Mouse (Mus musculus) ES-Bruce4 (cell line): ENCODE results near the gene Thoc7. TPM values are rescaled to one million over a fixed set of nuclear protein-coding genes. Genes with fewer than 3 reads are reported as not detected.

Source experiments
- H3K27ac ChIP-seq: 2 replicates; pipeline ENCODE4 v1.5.1; 2012; ENCODE audit warnings: low read length, inconsistent platforms; ENCODE audit not compliant: insufficient read depth
- H3K27me3 ChIP-seq: 2 replicates; pipeline ENCODE4 v1.6.1; 2012; ENCODE audit warnings: mild to moderate bottlenecking, low read length, inconsistent platforms; ENCODE audit not compliant: control insufficient read depth, poor library complexity, insufficient read depth, severe bottlenecking
- H3K36me3 ChIP-seq: 2 replicates; pipeline ENCODE4 v1.6.1; 2012; ENCODE audit warnings: inconsistent platforms, mild to moderate bottlenecking, low read length, moderate library complexity; ENCODE audit not compliant: control insufficient read depth, poor library complexity, insufficient read depth, severe bottlenecking
- H3K4me1 ChIP-seq: one replicate; pipeline ENCODE4 v1.8.1; 2011; ENCODE audit warnings: low read length; ENCODE audit not compliant: control insufficient read depth, insufficient read depth
- H3K4me3 ChIP-seq: 2 replicates; pipeline ENCODE4 v1.5.1; 2011; ENCODE audit warnings: low read depth, mild to moderate bottlenecking, low read length
- H3K9ac ChIP-seq: 2 replicates; pipeline ENCODE4 v1.6.1; 2012; ENCODE audit warnings: low read depth, mild to moderate bottlenecking, inconsistent platforms; ENCODE audit not compliant: poor library complexity, severe bottlenecking
- H3K9me3 ChIP-seq: replicated peaks from 2 replicates; pipeline ENCODE4 v1.6.1; 2012; ENCODE audit warnings: mild to moderate bottlenecking, low read length, inconsistent platforms; ENCODE audit not compliant: control insufficient read depth, poor library complexity, insufficient read depth, severe bottlenecking
- CTCF ChIP-seq: IDR thresholded peaks from one replicate; pipeline ENCODE4 v1.8.1; 2011; ENCODE audit warnings: low read depth, low read length
- EP300 ChIP-seq: IDR thresholded peaks from 2 replicates; pipeline ENCODE4 v1.6.1; 2011; ENCODE audit warnings: low read depth, low read length; ENCODE audit not compliant: insufficient read depth
- POLR2A ChIP-seq: IDR thresholded peaks from one replicate; pipeline ENCODE4 v1.8.1; 2011; ENCODE audit warnings: low read length; ENCODE audit not compliant: insufficient read depth
- polyA plus RNA-seq: library from polyadenylated mRNA; stranded (reverse); fragments of >200 nt; gene quantifications from 2 replicates; pipeline ENCODE4 v1.2.4, GENCODE M21; 2011; ENCODE audit warnings: low read depth; ENCODE audit not compliant: missing spikeins, insufficient read depth, insufficient read length

Gene Thoc7
- polyA plus RNA-seq, 1 experiment = 113 TPM

DNA sequence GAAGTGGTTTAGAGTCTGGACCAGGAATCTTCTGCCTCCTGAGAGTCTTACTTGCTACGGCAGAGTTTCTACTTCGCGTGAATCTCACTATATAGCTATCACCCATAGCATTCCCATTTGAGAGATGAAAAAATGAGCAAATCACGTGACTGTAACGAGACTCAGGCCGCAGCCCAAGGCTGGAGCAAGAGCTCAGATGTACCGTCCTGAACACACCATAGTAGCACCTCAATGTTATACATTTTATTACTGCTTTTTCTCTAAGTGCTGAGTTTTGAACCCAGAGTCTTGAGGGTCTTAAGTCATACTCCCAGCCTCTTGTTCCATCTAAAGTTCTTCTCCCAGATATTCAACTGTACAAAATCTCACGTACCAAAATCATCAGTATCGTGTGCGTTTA, 44.4 kb downstream of the Thoc7 start:
- Histone ChIP-seq H3K4me1 (no peaks in the 10 kb centered on the region), H3K27me3 (no peaks in the 10 kb centered on the region), H3K9me3 (peaks cover 10% of the 10 kb centered on the region), H3K36me3 (no peaks in the 10 kb centered on the region), H3K27ac (no peak overlapping the region), H3K9ac (no peak overlapping the region), H3K4me3 (no peak overlapping the region)
- no peak for TF ChIP-seq CTCF

DNA sequence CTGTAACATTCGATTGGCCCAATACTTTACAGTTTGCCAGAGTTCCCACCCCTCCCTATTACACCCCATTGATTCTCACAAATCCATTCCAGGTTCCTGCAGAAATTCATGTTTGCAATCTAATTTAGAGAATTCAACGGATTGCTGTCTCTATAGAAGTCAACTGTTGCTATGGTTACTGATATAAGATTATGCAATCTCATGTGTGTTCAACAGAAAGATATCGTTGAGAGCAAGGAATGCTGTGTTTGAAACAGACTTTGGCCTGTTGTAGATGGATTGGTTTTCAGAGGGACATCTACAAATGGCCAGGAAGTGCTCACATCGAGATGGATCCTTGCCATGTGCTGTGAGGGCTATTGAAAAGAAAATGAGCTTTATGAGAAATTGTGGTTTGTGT, 46.4 kb downstream of the Thoc7 start:
- H3K9ac ChIP-seq = no peak overlapping the region
- H3K27me3 ChIP-seq = no peaks in the 10 kb centered on the region
- no peaks in the 10 kb centered on the region for H3K4me1 ChIP-seq
- H3K9me3 ChIP-seq = peaks cover 9% of the 10 kb centered on the region
- H3K4me3 ChIP-seq = no peak overlapping the region
- no peaks in the 10 kb centered on the region for H3K36me3 ChIP-seq
- TF ChIP-seq POLR2A = no peak
- TF ChIP-seq EP300 = no peak
- no peak for TF ChIP-seq CTCF
- H3K27ac ChIP-seq = no peak overlapping the region

DNA sequence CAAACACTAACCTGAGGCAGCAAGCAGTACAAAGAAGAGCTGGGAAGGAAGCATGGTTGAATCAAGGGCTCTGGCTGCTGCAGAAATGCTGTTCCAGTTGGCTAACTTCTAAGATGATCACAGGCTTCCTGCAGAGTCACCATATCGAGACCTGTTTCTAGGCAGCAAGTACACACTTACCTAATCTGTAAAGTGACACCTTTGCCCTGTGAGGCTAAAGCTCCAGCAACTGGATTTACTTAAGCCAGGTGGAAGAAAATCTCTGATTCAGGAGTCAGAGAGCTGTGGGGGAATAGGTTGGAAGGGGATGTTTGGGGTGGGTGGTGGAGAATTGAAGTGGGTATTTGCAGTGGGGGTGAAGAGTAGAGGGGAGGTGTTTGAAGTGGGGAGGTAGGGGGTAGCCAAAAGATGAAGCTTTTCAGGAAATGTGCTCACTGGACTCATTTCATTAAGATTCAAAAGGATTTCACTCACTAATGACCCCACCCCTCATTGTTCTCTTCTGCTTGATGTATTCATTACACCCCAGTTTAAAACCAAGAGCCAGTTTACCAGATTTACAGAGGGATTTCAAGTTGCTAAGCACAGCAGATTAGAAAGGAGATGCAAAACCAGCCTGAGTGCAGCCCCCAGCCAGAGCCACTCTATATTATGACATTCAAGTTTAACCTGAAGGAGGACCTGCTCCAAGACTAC, 47.1 kb downstream of the Thoc7 start, which contains the start of gene Gm281:
TSS of gene Gm281 (minus strand) at position 92 of the 696 bp plus-strand sequence.
- H3K9me3 ChIP-seq = peaks cover 11% of the 10 kb centered on the region
- no peak within 1 kb of the TSS for H3K4me3 ChIP-seq
- no peaks in the 10 kb centered on the region for H3K36me3 ChIP-seq
- no peaks in the 10 kb centered on the region for H3K4me1 ChIP-seq
- TF ChIP-seq CTCF (no peak), EP300 (no peak), POLR2A (no peak)
- H3K27ac ChIP-seq = no peak within 1 kb of the TSS
- no peak within 1 kb of the TSS for H3K9ac ChIP-seq
- H3K27me3 ChIP-seq = no peaks in the 10 kb centered on the region

DNA sequence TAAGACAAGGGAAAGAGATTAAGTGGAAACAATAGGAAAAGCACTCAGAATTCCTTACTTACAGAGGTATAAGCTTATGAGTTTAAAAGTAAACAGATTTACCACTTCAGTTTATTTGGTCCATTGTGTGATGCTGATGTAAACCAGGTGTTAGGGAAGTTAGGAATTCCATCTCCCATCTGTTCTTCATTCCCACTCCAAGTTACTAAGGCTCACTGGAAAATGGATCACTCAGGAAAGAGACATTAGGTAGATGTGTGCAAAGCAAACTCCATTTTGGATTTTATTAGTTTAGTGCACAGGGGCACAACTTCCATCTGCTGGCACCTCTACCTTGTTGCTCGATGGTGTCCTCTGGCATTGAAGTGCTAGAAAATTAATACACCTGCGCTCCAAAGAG, 51.5 kb downstream of the Thoc7 start:
- no peak for TF ChIP-seq EP300
- no peak for TF ChIP-seq POLR2A
- TF ChIP-seq CTCF = no peak
- H3K27ac ChIP-seq = no peak overlapping the region
- no peaks in the 10 kb centered on the region for H3K36me3 ChIP-seq
- no peak overlapping the region for H3K9ac ChIP-seq
- H3K9me3 ChIP-seq = peaks cover 11% of the 10 kb centered on the region
- H3K27me3 ChIP-seq = no peaks in the 10 kb centered on the region
- peaks cover 2% of the 10 kb centered on the region for H3K4me1 ChIP-seq
- no peak overlapping the region for H3K4me3 ChIP-seq

DNA sequence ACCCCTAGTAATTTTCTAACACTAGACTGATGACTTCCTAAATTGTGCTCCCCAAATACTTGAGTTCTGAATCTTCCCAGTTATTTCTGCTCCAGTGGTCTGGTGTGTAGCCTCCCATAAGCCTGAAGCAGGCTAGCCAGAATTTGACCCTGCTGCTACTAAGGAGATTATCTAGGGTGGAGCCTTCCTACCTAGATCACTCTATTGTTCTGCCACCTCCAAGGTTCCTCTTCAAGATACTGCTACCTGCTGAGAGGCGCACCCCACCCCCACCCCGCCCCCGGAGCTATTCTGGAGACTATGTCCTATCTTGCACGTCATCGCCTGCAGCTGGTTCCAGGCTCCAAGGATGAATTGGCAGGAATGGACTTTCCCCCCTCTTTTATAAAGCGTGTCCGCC, 54.5 kb downstream of the Thoc7 start:
- no peak for TF ChIP-seq CTCF
- no peak for TF ChIP-seq POLR2A
- no peak for TF ChIP-seq EP300

DNA sequence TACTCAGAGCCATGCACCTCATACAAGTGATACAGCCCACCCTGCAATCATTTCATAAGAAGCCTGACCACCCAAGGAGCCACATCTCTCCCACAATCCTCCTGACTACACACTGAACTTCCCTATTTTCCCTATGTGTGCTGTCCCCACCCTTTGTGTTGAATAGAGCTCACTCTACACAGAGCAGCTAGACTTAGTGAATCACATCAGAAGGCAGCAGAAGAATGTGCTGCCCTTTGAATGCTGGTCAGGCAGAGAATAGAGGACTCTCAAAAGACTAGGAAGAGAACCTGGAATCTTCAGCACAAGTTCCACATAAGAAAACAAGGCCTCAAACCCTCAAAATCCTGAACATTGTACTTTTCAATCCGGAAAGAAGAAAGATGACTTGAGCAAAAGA, 55.2 kb downstream of the Thoc7 start:
- Histone ChIP-seq H3K4me3 (no peak overlapping the region), H3K9ac (no peak overlapping the region), H3K9me3 (0 out of 2 replicates have a peak, but pooled peaks cover 2% of the 10 kb centered on the region), H3K4me1 (peaks cover 2% of the 10 kb centered on the region), H3K27ac (peak overlapping the region; percentile 3), H3K36me3 (no peaks in the 10 kb centered on the region), H3K27me3 (no peaks in the 10 kb centered on the region)
- no peak for TF ChIP-seq EP300
- no peak for TF ChIP-seq POLR2A
- no peak for TF ChIP-seq CTCF

More for the DNA sequence above, 54.5 kb downstream of the Thoc7 start:
- H3K27me3 ChIP-seq = no peaks in the 10 kb centered on the region
- no peak overlapping the region for H3K4me3 ChIP-seq
- peaks cover 6% of the 10 kb centered on the region; the same call in 1 of the 2 replicates for H3K9me3 ChIP-seq
- H3K9ac ChIP-seq = no peak overlapping the region
- H3K4me1 ChIP-seq = peaks cover 2% of the 10 kb centered on the region
- peak overlapping the region; percentile 97 for H3K27ac ChIP-seq
- H3K36me3 ChIP-seq = no peaks in the 10 kb centered on the region
